Mouse (Mus musculus) kidney, embryonic 15.5 days (tissue): ENCODE data around the gene Zfp937. TPM values are rescaled to one million over a fixed set of nuclear protein-coding genes. Genes with fewer than 3 reads are reported as not detected.

ENCODE experiments used
- polyA plus RNA-seq: library from polyadenylated mRNA; unstranded; fragments of >200 nt; fragmentation: Nextera tagmentation; extraction: Ambion mirVana; gene quantifications from 2 replicates; pipeline ENCODE4 v1.2.1, GENCODE M21; 2015

The Zfp937 gene
- polyA plus RNA-seq, 1 experiment from 2014 or later = 13.2 TPM

Other genes with a start within 250 kb of the Zfp937 start
- gene Zfp120, start 81.4 kb upstream of the Zfp937 start, polyA plus RNA-seq = 7.2 and 9.0 TPM in 2 replicates
- not detected in 2 replicates for gene Gm10770, start 38.4 kb upstream of the Zfp937 start, polyA plus RNA-seq
- not detected in 2 replicates for gene Gm14139, start 36.3 kb upstream of the Zfp937 start, polyA plus RNA-seq
- gene Gm21994, start 37.5 kb downstream of the Zfp937 start, polyA plus RNA-seq = 6.9 and 7.2 TPM in 2 replicates
- gene Gm14124, start 39.4 kb downstream of the Zfp937 start, polyA plus RNA-seq = not detected in 2 replicates
- gene Gm10130, start 105.6 kb downstream of the Zfp937 start, polyA plus RNA-seq = 2.1 and 4.2 TPM in 2 replicates
- gene 3300002I08Rik, start 144.7 kb downstream of the Zfp937 start, polyA plus RNA-seq = 8.7 and 9.1 TPM in 2 replicates
- gene Zfp442, start 233.4 kb downstream of the Zfp937 start, polyA plus RNA-seq = 10.3 and 11.1 TPM in 2 replicates